Mouse (Mus musculus) kidney, postnatal 0 days (tissue): ENCODE measurements around the gene Ttc9b. TPM values are rescaled to one million over a fixed set of nuclear protein-coding genes. Genes with fewer than 3 reads are reported as not detected.
A peak's percentile ranks its signal among the peaks of the same experiment; 100 is the strongest.

ENCODE experiments used
- ATAC-seq: fragments of 200-750 bp; cut with Nextera tagmentation; replicated peaks from 2 replicates; pipeline ENCODE4 v1.8.0; 2017; ENCODE audit warnings: low read depth, moderate number of reproducible peaks, moderate TSS enrichment, moderate library complexity; ENCODE audit not compliant: low FRiP score
- DNase-seq: peaks from one replicate; pipeline ENCODE4 v3.0.0-alpha.2; 2016; ENCODE audit warnings: low spot score
- H3K27ac ChIP-seq: fragments of 300-500 bp; sonication (generic); 2 replicates; pipeline ENCODE4 v1.5.1; 2014; ENCODE audit warnings: mild to moderate bottlenecking
- H3K27me3 ChIP-seq: fragments of 300-500 bp; sonication (generic); 2 replicates; pipeline ENCODE4 v1.6.1; 2014; ENCODE audit warnings: low read length, mixed read lengths; ENCODE audit not compliant: insufficient read depth
- H3K36me3 ChIP-seq: fragments of 300-500 bp; sonication (generic); 2 replicates; pipeline ENCODE4 v1.6.1; 2014; ENCODE audit warnings: low read length, mixed read lengths; ENCODE audit not compliant: insufficient read depth
- H3K4me1 ChIP-seq: fragments of 300-500 bp; sonication (generic); replicated peaks from 2 replicates; pipeline ENCODE4 v1.6.1; 2014; ENCODE audit warnings: antibody characterized with exemption, low read length, mixed read lengths; ENCODE audit not compliant: insufficient read depth
- H3K4me2 ChIP-seq: fragments of 300-500 bp; sonication (generic); 2 replicates; pipeline ENCODE4 v1.6.1; 2014; ENCODE audit warnings: mild to moderate bottlenecking, low read length, moderate library complexity, mixed read lengths
- H3K4me3 ChIP-seq: fragments of 300-500 bp; sonication (generic); replicated peaks from 2 replicates; pipeline ENCODE4 v1.5.1; 2014; ENCODE audit warnings: low read depth, low read length
- H3K9ac ChIP-seq: fragments of 300-500 bp; sonication (generic); 2 replicates; pipeline ENCODE4 v1.6.1; 2014; ENCODE audit warnings: low read depth, low read length
- H3K9me3 ChIP-seq: fragments of 300-500 bp; sonication (generic); replicated peaks from 2 replicates; pipeline ENCODE4 v1.6.1; 2016; ENCODE audit warnings: low read length, inconsistent platforms, mixed read lengths
- CTCF ChIP-seq: IDR thresholded peaks from 2 replicates; pipeline ENCODE4 v1.5.1; 2016; ENCODE audit warnings: antibody characterized with exemption, low read depth, mild to moderate bottlenecking, moderate library complexity
- WGBS: fragments of 180-500 bp; shearing (Covaris S2); extraction: QIAGEN DNeasy Blood & Tissue Kit; methylation state at CpG from one replicate; pipeline ENCODE4 v1.1.7; 2014; 5-methylcytosine and 5-hydroxymethylcytosine counted together
- polyA plus RNA-seq: library from polyadenylated mRNA; unstranded; fragments of >200 nt; fragmentation: Nextera tagmentation; extraction: Ambion mirVana; gene quantifications from 2 replicates; pipeline ENCODE4 v1.2.1, GENCODE M21; 2015

Gene Ttc9b
- polyA plus RNA-seq, 1 experiment from 2014 or later, result not detected

- WGBS, result under 1% methylated on average over 19 of the region's 19 CpGs
- Histone ChIP-seq H3K9me3 (no peaks in the 10 kb centered on the region), H3K36me3 (no peaks in the 10 kb centered on the region), H3K9ac (peak within 1 kb of the TSS; percentile 62), H3K4me3 (peak within 1 kb of the TSS; percentile 42), H3K27me3 (no peaks in the 10 kb centered on the region), H3K4me2 (peak within 1 kb of the TSS; percentile 84), H3K27ac (peak within 1 kb of the TSS; percentile 79), H3K4me1 (no peaks in the 10 kb centered on the region)
- DNase-seq, result peak; percentile 99
- no peak for TF ChIP-seq CTCF
- peak; percentile 98 for ATAC-seq
These were observed 35.3 kb downstream of the Ttc9b start, which contains the start of gene Zfp607b for GRCm38 (mm10) chr7:27688815-27689612. Gene Zfp607b, plus strand, starts transcription at chr7:27689340.

- H3K27me3 ChIP-seq, result no peaks in the 10 kb centered on the region
- H3K36me3 ChIP-seq, result no peaks in the 10 kb centered on the region
- H3K9me3 ChIP-seq, result no peaks in the 10 kb centered on the region
- DNase-seq (peak; percentile 54), ATAC-seq (no peak)
- 46% methylated on average over 5 of the region's 5 CpGs for WGBS
- H3K4me1 ChIP-seq, result no peaks in the 10 kb centered on the region
- TF ChIP-seq CTCF, result peak; percentile 79
- H3K4me3 ChIP-seq, result no peak overlapping the region
- no peak overlapping the region for H3K9ac ChIP-seq
- H3K27ac ChIP-seq, result no peak overlapping the region
- no peak overlapping the region for H3K4me2 ChIP-seq
These were observed 37.4 kb downstream of the Ttc9b start for GRCm38 (mm10) chr7:27691076-27691475.

- H3K4me2 ChIP-seq, result no peak overlapping the region
- 55% methylated on average over 3 of the region's 3 CpGs for WGBS
- no peaks in the 10 kb centered on the region for H3K36me3 ChIP-seq
- H3K9me3 ChIP-seq, result no peaks in the 10 kb centered on the region
- no peak for ATAC-seq
- no peak overlapping the region for H3K27ac ChIP-seq
- DNase-seq, result no peak
- no peak overlapping the region for H3K9ac ChIP-seq
- TF ChIP-seq CTCF, result no peak
- no peaks in the 10 kb centered on the region for H3K4me1 ChIP-seq
- H3K27me3 ChIP-seq, result no peaks in the 10 kb centered on the region
- H3K4me3 ChIP-seq, result no peak overlapping the region
These were observed 43.0 kb downstream of the Ttc9b start for GRCm38 (mm10) chr7:27696711-27697110.

Other genes with a start within 250 kb of the Ttc9b start
- gene Sptbn4, start 206.2 kb upstream of the Ttc9b start, polyA plus RNA-seq, result 0.17 and 0.28 TPM in 2 replicates
- gene Blvrb, start 205.9 kb upstream of the Ttc9b start, polyA plus RNA-seq, result 33.4 and 40.1 TPM in 2 replicates
- 24.0 and 25.3 TPM in 2 replicates for gene Sertad3, start 180.1 kb upstream of the Ttc9b start, polyA plus RNA-seq
- 41.6 and 44.3 TPM in 2 replicates for gene Sertad1, start 167.0 kb upstream of the Ttc9b start, polyA plus RNA-seq
- gene Prx, start 154.6 kb upstream of the Ttc9b start, polyA plus RNA-seq, result 4.1 and 4.7 TPM in 2 replicates
- 0.45 and 0.57 TPM in 2 replicates for gene Hipk4, start 130.6 kb upstream of the Ttc9b start, polyA plus RNA-seq
- 109 and 118 TPM in 2 replicates for gene Pld3, start 100.7 kb upstream of the Ttc9b start, polyA plus RNA-seq
- gene 2310022A10Rik, start 100.7 kb upstream of the Ttc9b start, polyA plus RNA-seq, result 20.1 and 20.9 TPM in 2 replicates
- 74.3 and 75.3 TPM in 2 replicates for gene Akt2, start 62.4 kb upstream of the Ttc9b start, polyA plus RNA-seq
- 5.0 and 6.8 TPM in 2 replicates for gene Map3k10, start 20.7 kb downstream of the Ttc9b start, polyA plus RNA-seq
- gene Zfp607b, start 35.4 kb downstream of the Ttc9b start, polyA plus RNA-seq, result 2.9 and 3.2 TPM in 2 replicates
- 20.8 and 23.9 TPM in 2 replicates for gene Zfp60, start 77.5 kb downstream of the Ttc9b start, polyA plus RNA-seq
- 1.9 and 2.3 TPM in 2 replicates for gene Zfp626, start 153.3 kb downstream of the Ttc9b start, polyA plus RNA-seq
- gene Zfp59, start 184.7 kb downstream of the Ttc9b start, polyA plus RNA-seq, result 6.0 and 6.4 TPM in 2 replicates
- 2.2 and 2.4 TPM in 2 replicates for gene Zfp607a, start 203.6 kb downstream of the Ttc9b start, polyA plus RNA-seq